Mouse (Mus musculus) ES-Bruce4 (cell line): ENCODE results near the gene Stra6. TPM values are rescaled to one million over a fixed set of nuclear protein-coding genes. Genes with fewer than 3 reads are reported as not detected.

Experiments
- H3K27ac ChIP-seq: 2 replicates; pipeline ENCODE4 v1.5.1; 2012; ENCODE audit warnings: low read length, inconsistent platforms; ENCODE audit not compliant: insufficient read depth
- H3K27me3 ChIP-seq: 2 replicates; pipeline ENCODE4 v1.6.1; 2012; ENCODE audit warnings: mild to moderate bottlenecking, low read length, inconsistent platforms; ENCODE audit not compliant: control insufficient read depth, poor library complexity, insufficient read depth, severe bottlenecking
- H3K36me3 ChIP-seq: 2 replicates; pipeline ENCODE4 v1.6.1; 2012; ENCODE audit warnings: inconsistent platforms, mild to moderate bottlenecking, low read length, moderate library complexity; ENCODE audit not compliant: control insufficient read depth, poor library complexity, insufficient read depth, severe bottlenecking
- H3K4me1 ChIP-seq: one replicate; pipeline ENCODE4 v1.8.1; 2011; ENCODE audit warnings: low read length; ENCODE audit not compliant: control insufficient read depth, insufficient read depth
- H3K4me3 ChIP-seq: 2 replicates; pipeline ENCODE4 v1.5.1; 2011; ENCODE audit warnings: low read depth, mild to moderate bottlenecking, low read length
- H3K9ac ChIP-seq: 2 replicates; pipeline ENCODE4 v1.6.1; 2012; ENCODE audit warnings: low read depth, mild to moderate bottlenecking, inconsistent platforms; ENCODE audit not compliant: poor library complexity, severe bottlenecking
- H3K9me3 ChIP-seq: replicated peaks from 2 replicates; pipeline ENCODE4 v1.6.1; 2012; ENCODE audit warnings: mild to moderate bottlenecking, low read length, inconsistent platforms; ENCODE audit not compliant: control insufficient read depth, poor library complexity, insufficient read depth, severe bottlenecking
- CTCF ChIP-seq: IDR thresholded peaks from one replicate; pipeline ENCODE4 v1.8.1; 2011; ENCODE audit warnings: low read depth, low read length
- EP300 ChIP-seq: IDR thresholded peaks from 2 replicates; pipeline ENCODE4 v1.6.1; 2011; ENCODE audit warnings: low read depth, low read length; ENCODE audit not compliant: insufficient read depth
- POLR2A ChIP-seq: IDR thresholded peaks from one replicate; pipeline ENCODE4 v1.8.1; 2011; ENCODE audit warnings: low read length; ENCODE audit not compliant: insufficient read depth
- polyA plus RNA-seq: library from polyadenylated mRNA; stranded (reverse); fragments of >200 nt; gene quantifications from 2 replicates; pipeline ENCODE4 v1.2.4, GENCODE M21; 2011; ENCODE audit warnings: low read depth; ENCODE audit not compliant: missing spikeins, insufficient read depth, insufficient read length

The Stra6 gene
- 0.36 TPM in 1 of 2 replicates, not detected in the other for polyA plus RNA-seq

DNA sequence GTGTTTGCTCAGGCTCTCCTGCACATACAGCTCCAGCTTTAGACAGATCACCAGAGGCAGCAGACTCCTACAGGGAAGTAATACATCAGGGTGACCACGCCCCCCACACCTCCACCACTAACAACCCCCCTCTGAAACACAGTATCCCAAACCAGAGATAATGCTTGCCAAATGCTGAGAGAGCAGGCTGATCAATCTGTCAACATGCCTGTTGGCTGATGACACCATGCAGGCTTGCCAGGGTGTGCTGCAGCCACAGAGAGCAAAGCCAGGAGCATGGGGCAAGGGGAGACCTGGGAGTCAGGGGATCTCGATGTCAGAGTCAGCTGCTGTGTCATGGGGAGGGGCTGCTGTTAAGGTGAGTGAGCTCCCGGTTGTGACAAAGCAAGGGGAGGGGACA lies at the start of gene Stra6:
Gene Stra6, plus strand, starts transcription at position 258 of the 400 bp plus-strand sequence.
- TF ChIP-seq POLR2A = no peak
- TF ChIP-seq EP300 = no peak
- no peak for TF ChIP-seq CTCF
- Histone ChIP-seq H3K27me3 (no peaks in the 10 kb centered on the region), H3K4me3 (no peak within 1 kb of the TSS), H3K9me3 (no peaks in the 10 kb centered on the region), H3K4me1 (no peaks in the 10 kb centered on the region), H3K9ac (no peak within 1 kb of the TSS), H3K36me3 (no peaks in the 10 kb centered on the region), H3K27ac (no peak within 1 kb of the TSS)

DNA sequence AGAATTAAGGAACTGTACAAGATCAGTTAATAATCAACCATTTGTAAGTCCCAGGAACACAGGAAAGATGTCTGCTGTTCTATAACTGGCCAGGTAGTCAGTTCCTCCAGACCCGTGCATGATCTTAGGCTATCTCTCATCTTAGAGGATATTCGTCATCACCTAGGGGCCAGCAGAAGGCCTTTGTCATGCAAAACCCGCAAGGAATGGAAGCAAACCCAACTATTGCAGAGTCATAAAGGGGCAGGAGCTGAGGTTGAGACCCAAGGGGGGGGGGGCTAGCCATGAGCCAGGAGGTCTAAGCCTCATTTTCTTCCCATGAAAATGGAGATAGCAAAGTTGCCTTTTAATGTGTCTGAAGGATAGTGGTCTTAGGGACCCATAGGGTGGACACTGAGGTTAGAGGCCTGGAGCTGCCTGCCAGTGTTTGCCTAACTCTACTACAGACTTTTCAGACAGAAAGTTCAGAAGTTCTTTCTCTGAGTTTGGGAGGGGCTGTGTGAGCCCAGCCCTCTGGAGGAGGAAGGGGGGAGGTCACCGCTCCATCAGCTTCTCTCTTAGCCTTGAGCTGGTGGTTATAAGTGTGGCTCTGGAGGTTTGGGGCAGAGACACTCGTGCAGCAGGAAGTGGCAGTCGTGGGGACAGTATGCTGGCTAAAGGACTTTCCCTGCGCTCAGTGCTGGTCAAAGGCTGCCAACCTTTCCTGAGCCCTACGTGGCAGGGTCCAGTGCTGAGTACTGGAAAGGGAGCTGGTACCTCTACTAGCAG lies 49.0 kb upstream of the Stra6 start:
- Histone ChIP-seq H3K9me3 (no peaks in the 10 kb centered on the region), H3K36me3 (no peaks in the 10 kb centered on the region), H3K27ac (no peak overlapping the region), H3K4me1 (peaks cover 9% of the 10 kb centered on the region), H3K9ac (no peak overlapping the region), H3K27me3 (no peaks in the 10 kb centered on the region), H3K4me3 (no peak overlapping the region)
- TF ChIP-seq POLR2A = no peak
- TF ChIP-seq EP300 = no peak
- no peak for TF ChIP-seq CTCF

DNA sequence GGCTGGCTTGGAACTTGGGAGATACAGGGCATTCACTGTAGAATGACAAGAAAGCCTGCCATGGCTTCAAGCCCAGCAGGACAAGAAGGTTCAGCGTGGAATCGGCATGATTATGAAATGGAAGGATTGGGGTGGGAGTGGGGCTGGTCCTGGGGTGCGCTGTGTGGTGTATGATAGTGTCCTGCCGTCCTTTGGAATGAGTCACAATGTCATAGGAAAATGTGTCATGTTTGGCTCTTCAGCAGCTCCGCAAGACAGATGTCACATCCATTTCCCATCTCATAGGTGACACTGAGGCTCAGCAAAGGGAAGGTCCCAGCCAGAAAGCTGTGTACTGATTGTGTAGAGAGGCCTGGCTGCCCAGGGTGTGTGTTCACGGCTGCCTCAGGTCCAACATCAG lies 47.7 kb upstream of the Stra6 start:
- TF ChIP-seq EP300 (no peak), POLR2A (no peak), CTCF (no peak)
- Histone ChIP-seq H3K27ac (no peak overlapping the region), H3K9me3 (no peaks in the 10 kb centered on the region), H3K4me1 (peaks cover 9% of the 10 kb centered on the region), H3K27me3 (no peaks in the 10 kb centered on the region), H3K4me3 (no peak overlapping the region), H3K9ac (no peak overlapping the region), H3K36me3 (no peaks in the 10 kb centered on the region)

GRCm38 (mm10) chr9:58016962-58017361 lies 46.6 kb upstream of the Stra6 start:
- Histone ChIP-seq H3K27ac (no peak overlapping the region), H3K9ac (no peak overlapping the region), H3K4me3 (no peak overlapping the region), H3K27me3 (no peaks in the 10 kb centered on the region), H3K9me3 (no peaks in the 10 kb centered on the region), H3K36me3 (no peaks in the 10 kb centered on the region), H3K4me1 (peaks cover under 1% of the 10 kb centered on the region)
- TF ChIP-seq CTCF (no peak), POLR2A (no peak), EP300 (no peak)

- H3K4me1 ChIP-seq = no peaks in the 10 kb centered on the region
- no peaks in the 10 kb centered on the region for H3K27me3 ChIP-seq
- no peak for TF ChIP-seq POLR2A
- TF ChIP-seq EP300 = no peak
- H3K27ac ChIP-seq = no peak overlapping the region
- no peak overlapping the region for H3K4me3 ChIP-seq
- no peak overlapping the region for H3K9ac ChIP-seq
- no peaks in the 10 kb centered on the region for H3K9me3 ChIP-seq
- no peaks in the 10 kb centered on the region for H3K36me3 ChIP-seq
Measured at GRCm38 (mm10) chr9:58018385-58018784, 45.2 kb upstream of the Stra6 start.

DNA sequence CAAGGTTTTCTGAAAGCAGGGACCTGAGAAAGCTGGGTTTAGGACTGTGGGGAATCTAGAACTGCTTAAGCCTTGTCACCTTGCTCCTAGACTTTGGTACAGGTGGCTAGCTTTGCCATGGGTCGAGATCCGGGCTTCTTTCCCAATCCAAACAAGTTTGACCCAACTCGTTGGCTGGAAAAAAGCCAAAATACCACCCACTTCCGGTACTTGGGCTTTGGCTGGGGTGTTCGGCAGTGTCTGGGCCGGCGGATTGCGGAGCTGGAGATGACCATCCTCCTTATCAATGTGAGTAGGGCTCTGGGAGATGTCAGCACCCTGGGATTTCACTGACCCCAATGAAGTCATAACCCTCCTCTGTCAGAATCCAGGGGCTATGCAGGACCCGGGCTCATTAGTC lies 37.6 kb upstream of the Stra6 start:
- H3K4me3 ChIP-seq = no peak overlapping the region
- no peaks in the 10 kb centered on the region for H3K27me3 ChIP-seq
- no peak overlapping the region for H3K9ac ChIP-seq
- H3K4me1 ChIP-seq = no peaks in the 10 kb centered on the region
- TF ChIP-seq CTCF (no peak), EP300 (no peak), POLR2A (no peak)
- no peaks in the 10 kb centered on the region for H3K36me3 ChIP-seq
- H3K27ac ChIP-seq = no peak overlapping the region
- no peaks in the 10 kb centered on the region for H3K9me3 ChIP-seq
